Mouse (Mus musculus) adipose tissue, adult 10 weeks (tissue): ENCODE data around the gene Etnk1. TPM values are rescaled to one million over a fixed set of nuclear protein-coding genes. Genes with fewer than 3 reads are reported as not detected.

Source experiments
- polyA plus RNA-seq: library from polyadenylated mRNA; stranded (reverse); fragments of 350-450 nt; fragmentation: Illumina TruSeq; extraction: RNeasy Lipid Tissue Mini Kit (QIAGEN cat#74804); gene quantifications from one replicate; pipeline ENCODE4 v1.2.3, GENCODE M21; 2014; ENCODE audit warnings: low read depth, low replicate concordance

Etnk1 gene
- polyA plus RNA-seq, result 75.1 TPM

GRCm38 (mm10) chr6:143166452-143167357 is at the start of gene Etnk1:
Etnk1 (plus strand) TSS chr6:143167221.

Other genes with a start within 250 kb of the Etnk1 start
- gene St8sia1, start 202.8 kb upstream of the Etnk1 start, polyA plus RNA-seq, result 0.07 TPM
- gene C2cd5, start 67.1 kb upstream of the Etnk1 start, polyA plus RNA-seq, result 26.8 TPM